Mouse (Mus musculus): ENCODE data around the gene Mettl7a3.
"Not testable (repeated sequence)": the region's sequence is repeated elsewhere in the genome, so short reads cannot be mapped to it uniquely, and the experiment has no call there.

The Mettl7a3 gene

DNA sequence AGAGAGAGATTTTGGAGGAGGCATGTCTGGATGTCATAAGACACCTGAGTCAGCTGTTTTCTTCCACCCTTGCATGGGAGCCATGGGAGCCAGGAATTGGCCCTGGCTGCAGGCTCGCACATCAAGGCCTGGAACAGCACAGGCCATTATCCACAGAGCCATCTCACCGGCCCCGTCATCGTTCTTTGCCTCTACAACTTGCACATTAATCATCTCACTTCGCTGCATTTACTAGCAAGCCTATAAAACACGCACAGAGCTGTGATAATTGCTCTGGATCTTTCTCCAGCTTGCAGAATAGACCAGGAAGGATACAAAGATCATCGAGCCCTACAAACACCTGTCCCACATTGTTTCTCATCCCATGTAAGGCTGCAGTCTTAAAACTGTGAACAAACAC lies 4.0 kb upstream of the Mettl7a3 start:
- DNase-seq (ENCODE audit: low read depth, low spot score) = no peak

DNA sequence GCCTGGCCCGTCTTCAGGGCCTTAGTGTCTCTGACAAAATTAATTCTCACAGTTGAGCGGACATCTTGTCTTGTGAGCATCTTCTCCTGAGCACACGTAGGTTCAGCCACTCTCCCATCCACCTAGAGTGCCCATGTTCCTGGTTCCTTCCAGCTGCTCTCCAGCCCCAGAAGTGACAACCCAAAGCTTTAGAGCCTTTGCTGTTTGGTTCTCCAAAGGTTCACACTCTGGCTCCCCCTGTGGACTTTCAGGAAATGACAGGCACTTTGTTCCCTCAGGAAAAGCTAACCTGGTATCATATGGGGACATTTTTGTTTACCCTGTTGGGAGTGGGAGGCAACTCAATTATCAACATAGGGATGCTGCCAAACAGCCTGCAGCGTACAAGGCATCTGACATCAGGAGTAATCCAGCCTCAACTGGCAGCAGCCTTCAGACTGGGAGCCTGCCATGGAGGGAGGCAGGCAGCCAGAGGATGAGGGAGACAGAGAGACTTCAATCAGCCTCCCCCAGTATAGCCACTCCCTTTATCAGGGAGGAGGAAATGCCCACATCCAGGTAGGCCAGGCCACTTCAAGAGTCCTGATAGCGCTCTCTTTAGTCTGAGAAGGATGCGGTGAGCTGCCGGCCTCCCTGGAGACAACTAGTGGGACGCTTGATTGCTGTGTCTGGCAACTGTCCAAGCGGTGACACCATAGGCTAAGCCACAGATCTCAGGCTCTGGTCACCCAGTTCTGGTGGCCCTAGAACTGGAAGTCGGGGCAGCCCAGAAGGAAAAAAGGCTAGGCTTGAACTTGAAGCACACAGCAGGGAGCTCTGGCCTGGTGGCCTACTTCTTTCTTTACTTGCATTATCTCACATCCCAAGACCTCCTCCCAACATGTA lies 2.4 kb upstream of the Mettl7a3 start:
- not testable (repeated sequence) for DNase-seq (ENCODE audit: low read depth, low spot score)

DNA sequence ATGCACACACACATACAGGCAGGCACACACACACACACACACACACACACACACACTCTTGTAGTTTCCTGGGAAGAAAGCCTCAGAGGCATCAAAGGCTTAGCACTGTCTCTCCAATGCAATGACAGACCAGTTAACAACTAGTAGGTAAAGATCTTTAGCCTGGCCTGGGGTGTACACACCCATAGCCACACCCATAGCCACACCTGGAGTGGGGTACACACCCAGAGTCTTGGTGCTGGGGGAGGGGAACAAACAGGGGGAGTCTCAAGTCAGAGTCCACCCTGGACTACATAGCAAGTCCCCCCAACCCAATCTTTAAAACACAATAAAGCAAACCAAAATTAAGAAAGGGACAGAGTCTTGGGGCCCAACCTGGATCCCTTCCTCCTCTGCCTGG lies 2.6 kb downstream of the Mettl7a3 start:
- not testable (repeated sequence) for DNase-seq (ENCODE audit: low read depth, low spot score)

DNA sequence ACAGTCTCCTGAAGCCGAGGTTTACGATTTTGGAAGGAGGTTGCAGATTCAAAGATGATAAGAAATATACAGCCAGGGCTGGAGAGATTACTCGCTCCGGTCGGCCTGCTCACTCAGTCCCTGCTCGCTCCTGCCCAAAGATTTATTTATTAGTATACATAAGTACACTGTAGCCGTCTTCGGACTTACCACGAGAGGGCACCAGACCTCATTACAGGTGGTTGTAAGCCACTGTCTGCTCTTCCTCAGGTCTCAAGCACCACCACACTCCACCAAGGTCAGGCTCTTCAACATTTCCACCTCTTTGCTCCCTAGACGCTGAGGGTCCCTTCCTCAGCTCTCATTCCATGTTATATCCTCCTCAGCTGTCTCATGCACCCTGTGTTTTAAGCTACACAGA lies 3.1 kb downstream of the Mettl7a3 start:
- not testable (repeated sequence) for DNase-seq (ENCODE audit: low read depth, low spot score)

DNA sequence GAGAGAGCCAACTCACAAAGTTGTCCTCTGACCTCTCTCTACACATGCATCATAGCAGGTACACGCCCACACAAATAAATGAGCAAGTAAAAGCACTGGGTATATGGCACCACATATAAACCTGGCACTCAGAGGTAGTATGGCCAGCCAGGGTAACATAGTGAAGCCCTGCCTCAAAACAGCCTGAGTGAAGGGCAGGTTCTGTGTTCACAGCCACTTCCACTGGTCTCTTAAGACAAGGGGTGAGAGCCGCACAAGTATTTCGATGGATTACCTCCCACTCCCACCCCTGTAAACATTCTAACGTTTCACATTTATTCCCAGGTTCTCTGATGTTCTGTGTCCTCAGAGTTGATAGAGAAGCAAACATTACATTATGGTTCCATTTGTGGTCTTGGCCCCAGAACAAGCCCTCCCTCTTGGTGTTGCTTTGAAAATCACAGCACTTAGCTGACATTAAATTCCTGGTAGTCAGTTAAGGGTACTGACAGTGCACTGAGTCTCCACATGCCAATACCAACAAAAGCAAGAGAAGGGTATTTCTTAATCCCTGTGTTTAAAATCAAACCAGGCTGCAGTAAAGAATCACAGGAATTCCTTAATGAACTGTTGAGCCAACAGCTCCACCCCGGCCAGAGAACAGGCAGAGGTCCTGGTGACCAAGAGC lies 6.7 kb downstream of the Mettl7a3 start:
- not testable (repeated sequence) for DNase-seq (ENCODE audit: low read depth, low spot score)

DNA sequence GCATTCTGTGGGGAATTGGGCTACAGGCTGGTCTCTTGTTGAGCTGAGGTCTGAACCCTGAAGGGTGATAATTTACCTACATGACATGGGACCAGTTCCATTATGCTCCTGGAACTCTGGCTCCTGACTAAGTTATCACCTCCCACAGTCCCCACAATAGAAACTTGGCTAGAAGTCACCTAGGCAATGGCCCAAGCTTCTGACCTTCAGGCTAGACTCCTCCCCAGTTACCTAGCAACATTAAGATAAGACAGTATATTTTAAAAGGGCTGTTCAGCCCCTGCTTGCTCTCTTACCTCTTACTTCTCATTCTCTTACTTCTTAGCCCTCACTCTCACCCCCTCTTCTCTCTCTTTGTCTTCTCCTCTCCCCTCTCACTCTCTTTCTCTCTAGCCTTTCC lies 10.8 kb downstream of the Mettl7a3 start:
- DNase-seq (ENCODE audit: low read depth, low spot score) = no peak

DNA sequence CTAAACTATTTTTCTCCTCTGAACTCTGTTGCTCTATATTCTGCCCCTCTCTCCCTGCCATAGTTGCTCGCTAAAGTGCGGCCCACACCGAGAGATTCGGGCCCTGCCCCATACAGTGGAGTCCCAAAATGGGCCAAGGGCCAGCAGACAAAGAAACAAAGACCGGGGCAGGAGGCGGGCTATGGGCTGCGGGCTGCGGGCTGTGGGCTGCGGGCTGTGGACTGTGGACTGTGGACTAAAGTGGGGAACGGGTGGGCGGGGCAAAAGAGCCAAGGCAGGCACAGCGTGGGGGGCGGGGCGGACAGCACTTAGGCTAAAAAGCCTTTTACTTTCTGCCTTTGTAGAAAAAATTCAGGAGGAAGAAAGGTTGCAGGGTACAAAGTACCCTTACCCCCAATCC lies 12.0 kb downstream of the Mettl7a3 start:
- DNase-seq (ENCODE audit: low read depth, low spot score) = no peak

DNA sequence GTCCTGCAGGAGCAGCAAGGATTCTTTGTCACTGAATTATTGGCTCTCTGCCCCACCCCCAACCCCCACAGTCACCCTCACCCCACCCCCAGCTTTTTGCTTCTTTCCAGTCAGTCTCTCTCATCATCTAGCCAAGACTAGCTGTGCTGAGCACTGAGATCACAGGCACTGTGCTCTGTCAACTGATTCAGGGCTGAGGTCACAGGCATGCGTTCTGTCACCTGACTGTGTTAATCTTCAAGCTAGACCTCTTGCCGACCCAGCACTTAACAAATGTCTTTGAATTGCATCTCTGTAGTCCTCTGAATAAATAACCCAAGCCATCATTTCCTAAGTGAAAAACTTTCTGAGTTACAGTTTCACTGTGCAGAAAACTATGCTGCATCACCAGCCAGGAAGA lies 14.8 kb downstream of the Mettl7a3 start:
- DNase-seq (ENCODE audit: low read depth, low spot score) = no peak

DNA sequence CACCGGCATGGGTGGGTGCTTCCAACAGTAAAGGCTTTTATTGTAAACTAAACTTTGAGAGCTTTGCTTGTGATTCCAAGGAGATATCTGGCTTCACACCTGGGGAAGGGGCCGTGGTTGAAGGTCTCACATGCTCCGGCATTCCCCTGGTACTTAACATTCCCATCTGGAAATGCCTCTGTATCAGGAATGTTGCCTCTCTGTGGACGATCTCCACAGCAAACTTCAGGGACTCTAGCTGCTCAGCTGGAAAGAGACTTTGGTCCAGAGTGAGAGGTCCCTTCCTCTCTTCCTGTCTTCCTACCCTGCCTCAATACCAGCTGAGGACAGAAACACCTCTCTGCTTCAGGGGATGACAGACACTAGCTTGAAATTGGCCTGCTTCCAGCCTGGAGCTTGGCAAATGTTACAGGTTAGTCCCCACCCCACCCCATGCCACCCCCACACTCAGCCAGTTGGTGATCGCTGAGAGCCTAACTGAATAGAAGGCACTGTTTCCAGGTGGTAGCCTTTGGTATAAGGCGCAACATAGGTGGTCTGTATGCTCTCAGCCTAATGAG lies 16.9 kb downstream of the Mettl7a3 start:
- DNase-seq (ENCODE audit: low read depth, low spot score) = no peak

DNA sequence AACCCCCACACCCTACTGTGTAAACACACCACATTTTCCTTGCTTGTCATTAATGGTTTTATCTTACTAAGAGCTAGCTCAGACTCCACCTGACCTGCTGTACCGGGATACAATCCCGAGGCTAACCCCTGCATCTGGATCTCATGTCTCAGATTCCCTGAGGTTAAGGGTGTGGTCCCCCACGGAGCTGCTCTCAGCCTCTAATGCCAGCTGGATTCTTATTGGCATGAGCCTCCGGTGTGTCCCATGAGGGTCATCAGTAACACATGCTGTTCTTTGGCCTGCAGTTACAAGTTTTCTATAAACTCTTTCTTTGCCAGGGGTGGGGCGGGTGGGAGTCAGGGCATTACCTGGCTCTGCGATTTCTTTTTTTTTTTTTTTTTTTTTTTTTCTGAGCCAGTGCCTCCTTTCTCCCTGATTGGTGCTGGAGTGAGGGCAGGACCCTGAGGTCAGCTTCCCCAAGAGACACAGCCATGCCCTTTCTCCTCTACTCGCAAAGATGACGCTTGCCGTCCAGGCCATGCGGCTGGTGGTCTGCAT lies 18.1 kb downstream of the Mettl7a3 start, which contains the start of the genes Methig1 and Mettl7a2:
Gene Methig1 (plus strand): TSS at position 439 of the 540 bp plus-strand sequence.
Gene Mettl7a2 (plus strand): TSS at position 490 of the 540 bp plus-strand sequence.
- no peak for DNase-seq (ENCODE audit: low read depth, low spot score)

DNA sequence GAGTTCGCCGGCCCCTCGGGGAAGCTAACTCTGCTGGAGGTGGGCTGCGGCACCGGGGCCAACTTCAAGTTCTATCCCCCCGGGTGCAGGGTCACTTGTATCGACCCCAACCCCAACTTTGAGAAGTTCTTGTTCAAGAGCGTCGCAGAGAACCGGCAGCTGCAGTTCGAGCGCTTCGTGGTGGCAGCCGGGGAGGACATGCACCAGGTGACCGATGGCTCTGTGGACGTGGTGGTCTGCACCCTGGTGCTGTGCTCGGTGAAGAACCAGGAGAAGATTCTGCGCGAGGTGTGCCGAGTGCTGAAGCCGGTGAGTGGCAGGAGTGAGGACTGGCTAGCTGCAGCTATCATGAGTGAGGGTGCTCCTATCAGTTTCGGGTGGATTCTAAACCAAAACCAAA lies 18.7 kb downstream of the Mettl7a3 start:
- not testable (repeated sequence) for DNase-seq (ENCODE audit: low read depth, low spot score)

DNA sequence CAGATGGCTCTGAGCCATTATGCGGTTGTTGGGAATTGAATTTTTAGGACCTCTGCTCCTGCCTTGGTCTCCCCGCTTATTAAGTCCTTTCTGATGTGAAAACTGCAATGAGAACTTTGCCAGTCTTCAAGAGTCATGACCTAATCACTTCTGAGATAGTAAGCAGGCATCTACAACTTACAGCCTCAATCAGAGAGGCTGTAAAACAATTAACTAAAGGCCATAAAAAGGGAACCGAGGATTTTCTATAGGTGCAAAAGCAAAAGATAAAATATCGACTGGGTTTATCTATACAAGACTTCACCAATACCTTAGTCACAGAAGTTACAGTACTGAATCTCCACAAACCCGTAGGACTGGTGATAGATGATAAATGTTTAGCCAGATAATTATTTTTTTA lies 21.1 kb downstream of the Mettl7a3 start:
- DNase-seq (ENCODE audit: low read depth, low spot score) = no peak

DNA sequence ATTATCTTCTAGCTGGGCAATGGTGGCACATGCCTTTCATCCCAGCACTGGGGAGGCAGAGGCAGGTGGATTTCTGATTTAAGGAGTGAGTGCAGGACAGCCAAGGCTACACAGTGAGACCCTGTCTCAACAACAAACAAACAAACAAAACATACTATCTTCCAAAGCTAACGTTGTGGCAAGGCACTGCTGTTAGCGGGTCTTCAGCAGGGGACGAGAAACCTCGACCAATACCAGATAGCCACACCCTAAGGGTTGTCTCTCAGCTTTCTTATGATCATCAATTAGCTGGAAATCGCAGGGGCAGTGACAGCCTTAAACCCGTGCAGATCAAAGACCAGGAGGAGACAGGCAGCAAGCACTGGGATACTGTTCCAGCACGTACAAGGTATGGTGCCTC lies 29.5 kb downstream of the Mettl7a3 start, which contains the start of gene Higd1c:
Gene Higd1c (plus strand): TSS at position 301 of the 400 bp plus-strand sequence.
- DNase-seq (ENCODE audit: low read depth, low spot score) = no peak

DNA sequence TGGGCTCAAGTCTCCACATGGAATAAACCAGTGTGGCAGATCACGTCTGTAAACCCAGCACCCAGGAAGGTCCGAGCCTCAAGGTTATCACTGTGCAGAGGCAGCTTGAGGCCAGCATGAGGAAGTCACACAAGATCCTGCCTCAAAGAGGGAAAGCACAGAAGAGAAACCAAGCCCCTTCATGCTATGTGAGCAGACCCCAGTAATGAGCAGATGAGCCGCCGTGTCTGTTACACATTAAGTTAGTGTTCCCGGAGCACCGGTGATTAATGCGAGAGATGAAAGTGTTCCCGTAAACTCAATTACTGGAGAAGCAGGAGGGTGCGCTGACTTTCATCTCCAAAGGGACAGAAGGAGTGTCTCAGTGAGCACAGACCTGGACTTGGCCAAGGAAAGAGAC lies 31.2 kb downstream of the Mettl7a3 start:
- DNase-seq (ENCODE audit: low read depth, low spot score) = not testable (repeated sequence)

DNA sequence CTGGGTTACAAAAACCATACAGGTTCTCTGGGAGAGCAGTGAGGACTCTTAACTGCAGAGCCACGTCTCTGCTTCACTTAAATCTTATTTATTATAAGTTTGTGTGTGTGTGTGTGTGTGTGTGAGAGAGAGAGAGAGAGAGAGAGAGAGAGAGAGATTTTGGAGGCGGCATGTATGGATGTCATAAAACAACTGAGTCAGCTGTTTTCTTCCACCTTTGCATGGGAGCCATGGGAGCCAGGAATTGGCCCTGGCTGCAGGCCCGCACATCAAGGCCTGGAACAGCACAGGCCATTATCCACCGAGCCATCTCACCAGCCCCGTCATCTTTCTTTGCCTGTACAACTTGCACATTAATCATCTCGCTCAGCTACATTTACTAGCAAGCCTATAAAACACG lies 32.4 kb downstream of the Mettl7a3 start:
- DNase-seq (ENCODE audit: low read depth, low spot score) = no peak

DNA sequence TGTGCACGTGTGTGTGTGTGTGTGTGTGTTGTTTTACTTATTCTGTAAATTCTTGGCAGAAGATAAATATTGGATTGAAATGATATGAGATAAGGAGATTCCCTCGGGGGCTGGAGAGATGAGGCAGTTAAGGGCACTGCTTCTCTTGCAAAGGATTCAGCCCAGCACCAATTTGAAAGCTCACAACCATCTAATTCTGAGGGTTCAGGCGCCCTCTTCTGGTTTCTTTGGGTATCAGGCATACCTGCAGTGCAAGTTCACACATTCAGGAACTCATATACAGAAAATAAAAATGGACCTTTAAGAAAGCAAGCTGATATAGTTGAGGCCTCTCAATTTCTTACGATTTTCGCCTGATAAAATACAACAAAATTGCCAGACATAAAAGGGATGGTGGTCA lies 40.3 kb downstream of the Mettl7a3 start:
- peak; percentile 39 for DNase-seq (ENCODE audit: low read depth, low spot score)

DNA sequence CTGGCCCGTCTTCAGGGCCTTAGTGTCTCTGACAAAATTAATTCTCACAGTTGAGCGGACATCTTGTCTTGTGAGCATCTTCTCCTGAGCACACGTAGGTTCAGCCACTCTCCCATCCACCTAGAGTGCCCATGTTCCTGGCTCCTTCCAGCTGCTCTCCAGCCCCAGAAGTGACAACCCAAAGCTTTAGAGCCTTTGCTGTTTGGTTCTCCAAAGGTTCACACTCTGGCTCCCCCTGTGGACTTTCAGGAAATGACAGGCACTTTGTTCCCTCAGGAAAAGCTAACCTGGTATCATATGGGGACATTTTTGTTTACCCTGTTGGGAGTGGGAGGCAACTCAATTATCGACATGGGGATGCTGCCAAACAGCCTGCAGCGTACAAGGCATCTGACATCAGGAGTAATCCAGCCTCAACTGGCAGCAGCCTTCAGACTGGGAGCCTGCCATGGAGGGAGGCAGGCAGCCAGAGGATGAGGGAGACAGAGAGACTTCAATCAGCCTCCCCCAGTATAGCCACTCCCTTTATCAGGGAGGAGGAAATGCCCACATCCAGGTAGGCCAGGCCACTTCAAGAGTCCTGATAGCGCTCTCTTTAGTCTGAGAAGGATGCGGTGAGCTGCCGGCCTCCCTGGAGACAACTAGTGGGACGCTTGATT lies 43.2 kb downstream of the Mettl7a3 start:
- DNase-seq (ENCODE audit: low read depth, low spot score) = not testable (repeated sequence)

DNA sequence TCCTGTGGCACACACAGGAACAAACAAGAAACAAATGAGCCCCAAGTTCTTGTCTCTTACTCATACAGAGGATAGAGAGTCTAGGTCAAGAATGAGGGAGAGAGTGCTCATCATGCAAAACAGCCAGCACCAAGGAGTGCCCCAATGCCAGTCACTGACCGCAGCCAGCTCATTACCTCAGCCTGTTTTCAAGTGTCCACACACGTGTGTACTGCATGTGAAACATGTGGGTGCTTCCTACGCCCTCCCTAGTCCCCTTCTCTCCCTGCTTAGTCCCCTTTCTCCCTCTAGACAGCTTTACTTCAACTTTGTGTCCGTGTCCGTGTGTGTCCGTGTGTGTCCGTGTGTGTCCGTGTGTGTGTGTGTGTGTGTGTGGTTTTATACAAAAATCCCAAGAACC lies 44.9 kb downstream of the Mettl7a3 start:
- DNase-seq (ENCODE audit: low read depth, low spot score) = no peak

DNA sequence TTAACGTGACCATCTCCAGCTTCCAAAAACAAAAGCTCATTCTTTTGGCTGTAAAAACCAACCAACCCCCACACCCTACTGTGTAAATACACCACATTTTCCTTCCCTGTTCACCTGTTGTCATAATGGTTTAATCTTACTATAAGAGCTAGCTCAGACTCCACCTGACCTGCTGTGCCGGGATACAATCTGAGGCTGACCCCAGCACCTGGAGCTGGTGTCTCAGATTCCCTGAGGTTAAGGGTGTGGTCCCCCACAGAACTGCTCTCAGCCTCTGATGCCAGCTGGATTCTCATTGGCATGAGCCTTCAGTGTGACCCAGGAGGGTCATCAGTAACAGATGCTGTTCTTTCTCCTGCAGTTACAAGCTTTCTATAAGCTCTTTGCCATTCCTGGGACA lies 45.4 kb downstream of the Mettl7a3 start:
- DNase-seq (ENCODE audit: low read depth, low spot score) = no peak

DNA sequence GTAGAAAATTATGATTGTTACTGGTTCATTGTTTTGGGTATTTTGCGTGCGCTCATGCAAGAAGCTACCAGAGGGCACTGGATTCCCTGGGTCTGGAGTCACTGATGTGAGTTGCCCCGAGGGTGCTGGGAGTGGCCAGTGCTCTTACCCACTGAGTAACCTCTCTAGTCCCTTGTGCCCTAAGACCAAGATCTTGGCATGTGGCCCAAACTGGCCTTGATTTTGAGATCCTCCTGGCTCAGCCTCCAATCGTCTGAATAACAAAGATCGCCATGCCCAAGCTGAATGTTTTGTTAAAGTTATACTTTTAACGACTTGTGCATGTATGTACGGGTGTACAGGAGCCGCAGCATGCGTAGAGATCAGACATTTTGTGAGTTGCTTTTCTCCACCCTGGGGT lies 51.0 kb downstream of the Mettl7a3 start:
- no peak for DNase-seq (ENCODE audit: low read depth, low spot score)

DNA sequence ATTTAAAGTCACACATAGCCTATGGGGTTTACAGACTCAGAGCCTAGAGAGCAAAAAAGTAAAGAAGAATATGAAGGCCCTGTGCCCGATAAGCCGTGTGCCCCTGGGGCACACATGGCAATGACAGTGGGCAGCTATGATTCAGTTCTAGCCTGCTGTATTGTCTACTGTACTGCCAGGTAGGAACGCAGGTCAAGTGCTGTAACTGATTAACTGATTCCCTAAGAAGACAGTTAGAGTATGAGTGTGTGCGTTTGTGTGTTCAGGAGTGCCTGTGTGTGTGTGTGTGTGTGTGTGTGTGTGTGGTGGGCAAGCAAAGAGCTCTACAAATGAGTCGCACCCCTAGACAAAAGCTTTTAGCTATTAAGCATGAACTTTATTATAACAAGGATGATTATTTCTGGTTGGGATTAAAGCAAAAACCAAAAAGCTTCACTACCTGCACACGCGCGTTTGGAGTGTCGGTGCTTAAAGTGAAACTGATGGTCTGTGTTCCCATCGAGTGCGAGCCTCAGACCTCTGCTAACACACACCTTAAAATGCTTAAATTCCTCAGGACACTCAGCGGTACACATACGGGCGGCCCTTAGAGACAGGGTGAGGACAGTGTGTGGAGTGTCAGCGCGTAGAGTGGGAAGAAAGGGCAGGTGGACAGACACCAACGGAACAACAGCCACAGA lies 53.0 kb downstream of the Mettl7a3 start:
- no peak for DNase-seq (ENCODE audit: low read depth, low spot score)
